Mouse (Mus musculus) cortical plate, adult 2 months (tissue): ENCODE data around the gene Pithd1.

Experiments
- CTCF ChIP-seq: fragments of 200-500 bp; IDR thresholded peaks from 2 replicates; pipeline ENCODE4 v1.5.1; 2011; ENCODE audit warnings: mild to moderate bottlenecking, control low read depth, low read length; ENCODE audit not compliant: insufficient read depth; ENCODE audit errors: extremely low read depth
- POLR2A ChIP-seq: fragments of 200-500 bp; IDR thresholded peaks from 2 replicates; pipeline ENCODE4 v1.6.1; 2011; ENCODE audit warnings: mild to moderate bottlenecking, low read length, control low read depth; ENCODE audit not compliant: insufficient read depth; ENCODE audit errors: extremely low read depth

DNA sequence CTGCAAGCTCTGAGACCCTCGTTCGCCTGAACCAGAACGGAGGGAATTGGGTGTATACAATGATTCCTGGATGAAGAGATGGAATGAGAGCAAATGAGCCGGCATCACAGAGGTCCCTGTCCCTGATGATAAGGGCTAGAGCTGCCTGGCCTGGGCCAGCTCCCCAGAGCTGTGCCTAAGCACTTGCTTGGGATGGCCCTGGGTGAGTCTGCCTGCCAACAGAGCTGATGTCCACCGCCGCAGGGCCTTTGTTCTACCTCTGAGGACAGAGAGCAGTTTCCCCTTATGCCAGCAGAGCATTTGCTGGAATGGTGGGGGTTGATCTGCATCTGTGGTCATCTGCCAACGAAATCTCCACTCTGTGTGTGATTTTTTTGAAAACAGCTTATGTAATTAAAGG, 24.9 kb downstream of the Pithd1 start:
- TF ChIP-seq CTCF, result no peak
- no peak for TF ChIP-seq POLR2A
